Mouse (Mus musculus): ENCODE data around the gene Sp2.
A peak's percentile ranks its signal among the peaks of the same experiment; 100 is the strongest.

The Sp2 gene

DNA sequence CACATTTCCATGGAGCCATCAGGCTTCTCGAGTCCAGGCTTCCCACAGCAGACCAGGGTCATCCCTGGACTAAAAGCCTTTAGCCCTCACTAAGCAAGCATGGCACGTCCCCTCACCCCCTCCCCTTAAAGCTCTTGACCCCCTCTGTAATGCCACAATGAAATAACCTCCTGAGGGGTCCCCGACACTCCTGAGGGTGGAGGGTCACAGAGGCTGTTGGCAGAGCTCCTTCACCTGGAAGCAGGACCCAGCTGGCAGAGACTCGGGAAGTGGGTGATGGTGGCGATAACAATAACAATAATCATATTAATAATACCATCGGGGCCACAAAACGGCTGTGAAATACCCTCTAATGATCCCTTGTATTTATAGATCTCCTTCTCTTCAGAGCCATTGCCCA lies at the start of gene Sp2:
Sp2 (minus strand) TSS at position 101 of the 400 bp plus-strand sequence.
- DNase-seq (ENCODE audit: low spot score in 2 of 2) = no peak

DNA sequence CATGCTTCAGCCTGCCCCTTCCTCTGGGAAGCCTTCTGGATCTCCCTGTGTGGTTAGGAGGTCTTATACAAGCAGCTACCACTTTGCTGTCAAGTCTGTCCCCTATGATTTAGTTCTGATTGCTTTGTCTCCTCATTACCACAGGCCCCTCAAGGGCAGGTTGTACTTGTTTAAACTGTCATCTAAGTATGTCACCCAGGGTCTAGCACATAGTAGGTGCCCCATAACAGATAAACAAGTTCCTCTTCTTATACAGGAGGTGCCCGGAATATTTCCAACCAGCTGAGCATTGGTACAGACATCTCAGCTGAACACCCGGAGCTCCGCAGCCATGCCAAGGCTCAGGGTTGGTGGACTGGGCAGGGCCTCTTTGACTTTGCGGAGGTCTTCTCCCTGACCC lies 49.7 kb upstream of the Sp2 start:
- no peak for DNase-seq (ENCODE audit: low spot score in 2 of 2)

DNA sequence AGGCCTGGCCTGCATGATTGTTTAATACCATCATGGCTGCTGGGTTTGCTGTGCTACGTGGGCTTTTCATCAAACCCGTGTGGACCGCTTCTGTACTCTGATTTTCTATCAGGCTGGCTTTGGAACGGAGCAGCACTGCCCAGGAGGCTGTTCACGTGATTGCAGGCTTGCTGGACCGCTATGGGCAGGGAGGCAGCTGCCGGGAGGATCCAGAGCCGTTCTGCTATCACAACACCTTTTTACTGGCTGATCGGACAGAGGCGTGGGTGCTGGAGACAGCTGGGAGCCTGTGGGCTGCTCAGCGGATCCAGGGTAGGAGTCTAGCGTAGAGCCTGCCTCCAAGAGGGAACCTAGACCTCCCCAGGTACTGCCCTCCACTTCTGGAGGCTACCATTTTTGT lies 49.2 kb upstream of the Sp2 start:
- no peak for DNase-seq (ENCODE audit: low spot score in 2 of 2)

DNA sequence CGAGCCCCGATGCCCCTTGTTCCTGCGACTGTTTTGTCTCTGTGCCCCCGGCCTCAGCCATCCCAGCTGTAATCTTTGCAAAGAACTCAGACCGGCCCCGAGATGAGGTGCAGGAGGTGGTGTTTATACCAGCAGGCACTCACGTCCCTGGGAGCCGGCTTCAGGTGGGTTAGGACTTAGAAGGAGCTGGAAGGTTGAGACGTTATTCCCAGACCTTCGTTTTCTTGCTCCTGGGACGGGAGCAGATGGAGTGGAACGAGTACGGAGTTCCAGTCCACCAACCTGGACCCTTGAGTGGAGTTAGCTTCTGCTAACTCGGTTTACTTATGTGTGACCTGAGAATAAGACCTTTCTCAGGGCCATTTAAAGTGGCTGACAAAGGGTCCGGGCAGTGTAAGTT lies 47.7 kb upstream of the Sp2 start:
- DNase-seq (ENCODE audit: low spot score in 2 of 2) = no peak

DNA sequence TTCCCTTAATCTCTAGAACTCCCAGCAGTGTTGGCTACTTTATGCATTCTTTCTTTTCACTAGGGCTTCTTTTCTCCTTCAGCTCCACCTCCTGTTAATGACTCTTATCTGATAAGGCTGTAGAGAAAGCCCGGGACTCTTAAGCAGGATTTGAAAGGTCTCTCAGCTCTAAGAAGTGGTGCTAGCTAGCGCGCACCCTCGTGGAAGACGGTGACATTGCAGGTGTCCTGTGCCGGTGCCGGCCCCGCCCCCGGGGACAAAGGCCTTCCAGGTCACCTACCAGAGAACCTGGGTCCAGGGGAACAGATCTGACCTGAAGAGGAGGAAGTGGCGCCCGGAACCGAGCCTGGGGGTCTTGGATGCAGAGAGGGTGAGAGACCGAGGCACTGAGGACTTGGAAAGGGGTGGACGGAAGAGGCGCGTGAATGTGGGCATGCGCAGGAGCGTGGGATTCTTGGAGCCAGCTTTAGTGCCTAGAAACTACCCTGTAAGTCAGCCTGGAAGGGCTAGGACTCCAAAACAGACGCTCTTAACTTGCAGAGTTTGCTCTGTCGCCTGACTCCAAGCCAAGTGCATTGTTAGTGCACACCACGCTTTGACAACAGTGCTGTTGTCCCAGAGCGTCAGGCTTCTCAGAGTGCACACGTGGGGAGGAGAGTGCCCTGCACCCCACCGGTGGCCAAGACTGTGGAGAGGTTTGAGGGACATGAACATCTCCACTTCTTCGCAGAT lies 47.1 kb upstream of the Sp2 start, which contains the start of gene Scrn2:
Scrn2 (plus strand) TSS at position 253 of the 732 bp plus-strand sequence.
- peak; percentile 74 to 80 for DNase-seq (ENCODE audit: low spot score in 2 of 2)

DNA sequence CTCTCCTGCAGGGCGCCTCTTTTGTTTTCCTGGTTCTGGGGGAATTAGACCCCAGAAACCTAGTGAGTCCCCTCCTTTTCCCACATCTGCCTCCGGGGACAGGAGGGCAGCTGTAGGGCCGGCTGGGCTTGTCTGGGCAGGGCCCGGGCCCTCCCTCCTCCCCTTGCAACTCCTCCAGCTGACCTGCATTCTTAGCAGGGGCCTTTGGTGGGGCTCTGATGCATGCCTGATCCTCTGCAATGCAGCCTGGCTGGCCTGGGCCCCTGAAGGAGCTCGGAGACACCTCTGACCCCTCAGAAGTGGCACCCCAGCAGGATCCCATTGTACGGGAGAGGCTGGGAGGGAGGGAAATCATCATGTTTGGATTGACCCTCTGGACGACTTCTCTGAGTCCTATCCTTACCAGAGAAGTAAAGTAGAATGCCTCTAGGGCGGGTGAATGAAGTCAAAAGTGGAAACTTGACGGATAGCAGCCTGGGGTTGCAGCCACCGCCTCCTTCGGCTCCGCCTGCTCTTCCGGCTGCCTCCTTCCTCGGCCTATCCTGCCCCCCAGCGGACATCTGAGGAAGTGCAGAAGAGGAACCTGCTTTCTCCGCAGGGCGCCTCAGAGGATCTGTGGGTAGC lies 43.1 kb upstream of the Sp2 start:
- peak; percentile 77 to 89 for DNase-seq (ENCODE audit: low spot score in 2 of 2)

DNA sequence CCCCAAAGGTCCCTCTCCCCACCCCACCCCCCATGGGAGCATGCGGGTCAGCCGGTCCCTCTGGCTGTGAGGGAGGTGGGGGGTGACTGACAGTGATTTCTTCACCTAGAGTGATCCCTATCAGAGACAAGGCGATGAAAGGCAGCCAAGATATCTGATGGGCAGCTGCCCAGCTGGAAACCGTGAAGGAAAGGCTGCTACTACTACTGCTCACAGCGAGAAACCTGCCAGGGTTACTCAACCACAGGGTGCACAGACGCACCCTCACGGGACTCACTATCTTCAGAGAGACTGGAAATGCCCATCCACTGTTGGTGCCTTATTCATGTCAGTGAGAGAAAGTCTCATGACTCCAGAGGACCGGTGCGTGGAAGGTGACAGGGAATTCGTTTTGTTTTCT lies 42.2 kb upstream of the Sp2 start:
- no peak for DNase-seq (ENCODE audit: low spot score in 2 of 2)

DNA sequence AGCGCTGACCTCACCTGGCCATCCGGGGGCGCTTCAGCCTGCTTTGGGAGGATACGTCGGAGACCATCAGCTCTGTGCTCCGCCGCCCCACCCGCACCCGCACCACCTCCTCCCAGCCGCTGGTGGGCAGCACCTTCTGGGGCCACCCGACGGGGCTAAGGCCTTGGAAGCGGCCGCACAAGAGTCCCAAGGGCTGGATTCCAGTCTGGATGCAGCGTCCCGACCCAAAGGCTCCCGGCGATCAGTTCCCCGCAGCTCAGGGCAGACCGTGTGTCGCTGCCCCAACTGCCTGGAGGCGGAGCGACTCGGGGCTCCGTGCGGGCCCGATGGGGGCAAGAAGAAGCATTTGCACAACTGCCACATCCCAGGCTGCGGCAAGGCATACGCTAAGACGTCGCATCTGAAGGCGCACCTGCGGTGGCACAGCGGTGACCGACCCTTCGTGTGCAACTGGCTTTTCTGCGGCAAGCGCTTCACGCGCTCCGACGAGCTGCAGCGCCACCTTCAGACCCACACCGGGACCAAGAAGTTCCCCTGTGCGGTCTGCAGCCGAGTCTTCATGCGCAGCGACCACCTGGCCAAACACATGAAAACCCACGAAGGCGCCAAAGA lies 39.2 kb upstream of the Sp2 start:
- peak; percentile 61 to 62 for DNase-seq (ENCODE audit: low spot score in 2 of 2)

DNA sequence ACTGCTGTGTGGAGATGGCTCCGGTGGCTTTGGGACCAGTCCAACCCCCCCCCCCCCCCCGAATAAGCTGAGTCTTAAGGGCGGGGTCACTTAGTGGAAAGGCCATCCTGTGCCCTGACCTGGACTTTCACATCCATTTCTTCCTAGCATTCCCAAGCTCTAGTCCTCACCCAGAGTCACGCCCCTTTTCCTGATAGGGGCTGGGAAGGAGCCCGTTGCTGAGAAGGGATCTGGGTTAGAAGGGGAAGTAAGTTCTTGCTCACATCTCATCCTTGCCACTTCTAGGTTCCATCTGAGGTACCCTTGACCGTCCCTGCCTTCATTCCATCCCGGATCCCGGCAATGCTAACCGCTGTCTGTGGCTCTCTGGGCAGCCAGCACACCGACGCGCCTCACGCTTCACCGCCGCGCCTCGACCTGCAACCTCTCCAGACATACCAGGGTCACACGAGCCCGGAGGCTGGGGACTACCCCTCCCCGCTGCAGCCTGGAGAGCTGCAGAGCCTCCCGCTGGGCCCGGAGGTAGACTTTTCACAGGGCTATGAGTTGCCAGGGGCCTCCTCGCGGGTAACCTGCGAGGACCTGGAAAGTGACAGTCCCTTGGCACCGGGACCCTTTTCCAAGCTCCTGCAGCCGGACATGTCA lies 38.5 kb upstream of the Sp2 start:
- DNase-seq (ENCODE audit: low spot score in 2 of 2) = no peak

DNA sequence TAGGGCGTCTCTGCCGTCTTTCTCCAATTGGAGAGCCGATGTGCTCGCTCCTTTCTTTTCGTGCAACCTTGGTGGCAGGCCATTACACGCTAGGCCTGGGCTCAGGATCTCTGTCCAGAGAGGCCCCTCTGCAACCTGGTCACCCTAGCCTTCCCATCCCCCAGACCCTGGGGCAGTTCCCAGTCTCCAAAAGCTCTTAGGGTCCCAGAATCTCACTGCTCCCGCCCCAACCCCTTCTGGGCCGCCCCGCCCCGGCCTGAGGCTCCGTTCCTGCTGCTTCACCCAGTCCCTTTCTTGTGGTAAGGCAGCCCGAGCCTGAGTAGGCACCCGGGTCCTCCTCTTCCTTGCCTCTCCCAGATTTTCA lies 36.6 kb upstream of the Sp2 start:
- DNase-seq (ENCODE audit: low spot score in 2 of 2) = no peak

DNA sequence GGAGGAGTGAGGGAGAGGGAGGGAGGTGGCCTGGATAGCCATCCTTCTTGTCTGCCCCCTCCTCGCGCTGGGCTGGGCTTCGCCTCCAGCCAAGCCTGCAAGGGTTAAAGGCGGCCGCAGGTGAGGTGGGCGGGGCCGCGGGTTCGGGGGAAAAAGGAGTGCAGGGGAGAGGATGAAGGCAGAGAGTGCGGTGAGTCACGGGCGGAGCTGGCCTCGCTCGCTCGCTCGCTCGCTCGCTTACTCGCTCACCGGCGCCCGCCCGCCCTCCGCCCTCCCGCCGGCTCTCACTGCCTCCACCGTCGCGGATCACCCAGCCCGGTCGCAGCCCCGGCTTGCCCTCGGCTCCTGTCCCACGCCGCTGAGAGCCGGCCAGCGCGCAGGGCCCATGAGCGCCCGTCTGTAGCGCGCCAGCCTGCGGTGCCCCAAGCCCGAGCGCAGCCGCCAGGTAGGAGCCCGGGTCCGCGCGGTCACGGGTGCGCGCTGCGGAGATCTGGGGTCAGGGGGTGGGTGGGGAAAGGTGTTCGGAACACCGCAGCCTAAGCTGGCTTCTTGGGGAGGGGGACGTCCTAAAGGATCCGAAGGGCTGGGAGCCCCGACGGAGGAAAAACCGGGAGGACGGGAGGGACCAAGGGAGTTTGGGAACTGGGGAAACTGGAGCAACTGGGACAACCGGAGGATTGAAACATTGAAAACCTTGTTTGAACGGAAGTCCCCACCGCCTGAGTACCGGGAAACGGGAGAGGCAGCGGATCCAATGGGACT lies 36.0 kb upstream of the Sp2 start:
- DNase-seq (ENCODE audit: low spot score in 2 of 2) = no peak

DNA sequence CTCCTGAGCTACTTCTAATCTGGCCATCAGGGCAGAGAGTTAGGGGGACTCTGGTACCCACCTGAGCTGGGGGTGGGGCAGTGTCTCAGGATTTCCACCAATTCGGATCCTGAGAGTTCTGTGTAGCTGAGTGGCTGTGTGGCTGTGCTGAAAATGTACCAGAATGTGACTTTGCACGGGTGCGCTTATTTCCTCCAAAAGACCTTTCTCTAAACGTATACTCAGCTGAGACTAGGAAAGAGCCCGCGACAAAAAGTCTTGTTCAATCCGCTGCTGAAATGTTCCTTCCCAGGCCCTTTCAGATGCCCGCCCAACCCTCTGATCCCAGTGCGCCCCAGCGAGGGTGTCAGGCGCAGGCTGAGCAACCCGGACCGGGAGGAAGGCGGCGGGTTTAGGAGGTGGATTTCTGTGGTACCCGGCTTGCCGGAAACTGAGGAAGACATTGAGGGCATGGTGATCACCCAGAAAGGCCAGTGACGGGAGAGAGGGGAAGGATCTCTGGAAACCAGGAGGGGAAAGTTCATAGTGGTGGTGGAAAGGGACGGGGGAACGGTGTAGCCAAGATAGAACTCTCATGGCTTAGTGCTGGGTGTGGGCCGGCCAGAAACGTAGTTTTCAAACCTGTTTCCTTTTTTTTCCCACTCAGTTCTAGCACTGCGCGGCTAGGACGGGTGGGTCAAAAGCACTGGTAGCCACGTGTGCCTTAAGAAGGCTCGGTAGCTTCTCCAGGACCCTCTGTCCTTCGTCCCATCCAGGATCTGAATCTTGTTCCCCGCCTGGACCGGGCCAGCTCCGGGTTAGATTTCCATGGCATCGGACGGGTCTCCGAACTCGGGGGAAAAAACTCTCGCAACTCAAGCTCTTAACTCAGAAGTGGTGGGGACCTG lies 35.2 kb upstream of the Sp2 start:
- DNase-seq (ENCODE audit: low spot score in 2 of 2) = no peak

DNA sequence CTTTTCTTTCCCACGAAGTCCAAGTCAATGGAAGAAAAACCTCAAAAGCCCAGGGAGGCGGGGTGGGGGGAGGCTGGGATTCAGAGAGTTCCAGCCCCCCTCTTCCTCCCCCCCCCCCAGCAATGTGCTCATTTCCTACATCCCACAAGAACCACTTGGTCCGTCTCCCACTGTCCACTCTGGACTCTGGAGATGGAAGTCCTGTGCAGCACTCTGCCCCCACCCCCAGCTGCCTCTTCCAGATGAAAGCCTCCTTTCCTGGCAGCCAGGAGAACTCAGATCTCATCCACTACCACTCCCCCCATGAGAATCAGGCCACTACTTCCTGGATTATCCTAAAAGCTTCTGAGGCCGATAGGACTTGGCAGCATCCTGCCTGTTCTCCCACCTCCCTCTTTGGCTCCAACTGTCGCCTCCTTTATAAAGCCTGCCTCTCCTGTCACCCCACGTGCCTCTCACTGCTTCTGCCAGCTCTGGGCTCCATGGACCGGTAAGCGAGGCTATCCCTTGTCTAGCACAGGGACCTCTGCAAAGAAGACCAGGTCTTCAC lies 30.4 kb upstream of the Sp2 start, which contains the start of gene Sp6:
Sp6 (plus strand) TSS at position 274 of the 550 bp plus-strand sequence.
- DNase-seq (ENCODE audit: low spot score in 2 of 2) = no peak

DNA sequence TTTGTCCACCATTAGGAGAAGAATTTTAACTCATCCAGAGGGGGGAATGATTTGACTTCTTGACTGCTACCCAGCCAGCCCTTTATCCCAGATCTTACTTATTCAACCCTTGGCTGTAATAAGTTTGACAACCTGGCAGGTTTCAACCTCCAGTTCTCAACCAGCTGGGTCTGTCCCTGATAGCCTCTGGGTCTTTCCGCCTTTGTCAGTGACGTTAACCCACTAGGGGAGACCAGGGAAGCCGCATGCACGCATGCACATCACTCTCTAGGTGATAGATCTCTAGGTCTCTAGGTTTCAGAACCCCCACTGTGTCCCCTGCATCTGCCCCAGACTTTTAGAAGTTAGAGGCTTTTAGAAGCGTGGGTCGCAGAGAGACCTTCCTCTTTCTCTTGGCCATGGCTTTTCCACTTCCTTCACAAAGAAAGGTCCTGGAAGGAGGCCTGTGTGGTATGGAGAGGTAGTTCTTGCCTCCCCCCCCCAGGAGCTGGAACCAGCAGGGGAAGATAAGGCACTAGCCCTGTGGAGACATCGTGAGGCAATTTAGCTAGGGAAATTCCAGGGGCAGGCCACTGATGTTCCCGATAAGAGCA lies 26.5 kb upstream of the Sp2 start:
- DNase-seq (ENCODE audit: low spot score in 2 of 2) = no peak

DNA sequence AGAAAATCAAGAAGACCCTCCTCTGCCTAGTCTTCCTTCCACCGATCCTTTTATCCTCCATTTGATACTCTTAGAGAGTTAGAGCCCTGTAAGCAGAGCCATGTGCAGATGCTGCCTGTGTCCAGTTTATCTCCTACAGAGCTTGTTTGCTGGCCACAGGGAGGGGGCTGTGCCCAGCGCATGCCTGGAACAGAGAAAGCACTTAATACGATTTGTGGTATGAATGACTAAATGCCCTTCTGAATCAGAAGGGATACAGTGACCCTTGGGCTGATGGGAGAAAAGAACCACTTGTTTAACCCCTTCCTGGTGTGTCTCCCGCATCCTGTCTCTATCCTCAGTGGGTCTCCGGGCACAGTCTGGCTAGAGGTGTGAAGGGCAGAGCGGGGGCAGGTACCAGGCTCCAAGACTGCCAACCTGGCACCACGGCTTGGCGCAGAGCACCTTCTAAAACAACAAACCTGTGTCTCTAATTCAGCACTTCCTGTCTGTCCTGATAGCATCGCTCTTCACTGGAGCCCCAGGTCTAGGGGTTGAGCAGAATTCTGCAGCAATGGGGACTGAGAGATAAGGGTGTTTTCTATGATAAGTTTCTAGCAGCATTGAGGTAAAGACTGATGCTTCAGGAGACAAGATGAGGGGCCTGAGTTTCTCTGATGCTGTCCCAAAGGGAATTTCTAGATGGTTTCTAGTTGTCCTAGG lies 24.5 kb upstream of the Sp2 start:
- no peak for DNase-seq (ENCODE audit: low spot score in 2 of 2)

DNA sequence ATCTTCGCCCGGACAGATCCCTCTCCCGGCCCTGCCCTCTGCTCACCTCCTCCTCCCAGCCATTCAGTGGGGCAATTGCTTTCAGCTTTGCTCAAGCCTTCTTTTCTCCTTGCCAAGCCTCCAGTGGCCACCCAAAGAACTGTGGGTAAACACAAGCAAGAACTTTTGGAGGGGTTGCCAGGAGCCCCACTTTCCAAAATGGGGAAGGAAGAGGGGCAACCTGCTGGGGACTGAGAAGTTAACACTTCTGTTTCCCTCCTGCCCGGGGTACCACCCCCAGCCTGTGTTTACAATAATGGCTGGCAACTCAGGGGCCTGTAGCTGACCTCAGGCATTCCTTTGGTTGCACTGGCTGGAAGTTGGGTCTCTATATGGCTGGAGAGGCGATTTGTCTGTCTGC lies 20.4 kb upstream of the Sp2 start:
- no peak for DNase-seq (ENCODE audit: low spot score in 2 of 2)

DNA sequence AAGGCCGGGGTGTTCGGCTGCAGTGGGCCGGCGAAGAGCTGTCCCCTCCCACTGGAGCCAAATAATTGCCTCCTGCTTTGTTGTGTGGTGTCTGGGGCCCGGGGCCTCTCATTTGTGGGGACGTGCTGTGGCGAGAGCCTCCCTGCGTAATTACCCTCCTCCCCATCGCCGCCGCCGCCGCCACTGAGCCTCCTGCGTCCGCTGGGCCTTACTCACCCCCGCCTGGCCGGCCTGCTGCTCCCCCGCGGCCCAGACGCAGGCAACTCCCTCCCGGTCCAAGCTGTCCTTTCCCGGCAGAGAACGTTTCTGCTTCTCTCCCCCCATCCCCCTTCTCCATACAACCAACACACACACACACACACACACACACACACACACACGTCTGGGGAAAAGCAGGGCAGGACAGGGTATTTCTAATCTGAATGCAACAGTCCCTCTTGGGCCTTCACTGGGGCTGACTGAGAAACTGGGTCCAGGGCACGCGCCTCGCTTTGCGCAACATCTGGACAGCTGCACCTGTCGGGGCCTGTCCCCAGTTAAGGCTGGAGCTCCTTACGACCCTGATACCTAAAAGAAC lies 14.7 kb upstream of the Sp2 start:
- peak in 1 of 2 experiments; percentile 32 for DNase-seq (ENCODE audit: low spot score in 2 of 2)

DNA sequence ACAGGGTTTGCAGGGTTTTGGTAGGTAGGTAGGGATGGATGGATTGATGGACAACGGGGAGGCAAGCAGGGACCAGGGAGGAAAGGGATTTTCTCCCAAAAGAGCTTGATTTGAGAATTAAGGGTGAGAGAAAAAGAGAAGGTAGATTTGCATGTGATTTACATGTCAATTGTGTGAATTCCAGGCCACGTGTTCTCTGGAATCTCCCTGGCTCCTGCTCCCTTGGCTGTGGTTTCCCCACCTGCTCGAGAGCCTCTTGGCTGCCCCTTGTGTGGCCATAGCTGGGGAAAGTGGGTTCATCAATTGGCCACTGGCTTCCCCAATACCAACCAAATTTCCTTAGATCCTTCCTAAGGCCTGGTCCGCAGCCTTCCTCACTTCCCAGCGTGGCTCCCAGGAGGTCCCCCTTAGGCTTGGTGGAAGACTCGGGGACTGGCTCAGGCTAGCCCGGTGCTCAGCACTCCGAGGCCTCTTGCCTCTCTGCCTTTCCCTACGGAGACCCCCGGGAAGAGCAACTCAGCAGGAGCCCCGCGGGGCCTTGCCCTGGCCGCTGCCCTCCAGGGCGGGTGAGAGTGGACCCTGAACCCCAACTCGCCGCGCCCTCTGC lies 14.1 kb upstream of the Sp2 start:
- DNase-seq (ENCODE audit: low spot score in 2 of 2) = no peak

Data from right cerebral cortex, adult 2 months (tissue).